Mouse (Mus musculus) hindbrain, postnatal 0 days (tissue): ENCODE measurements around the gene Krtap6-5. TPM values are rescaled to one million over a fixed set of nuclear protein-coding genes. Genes with fewer than 3 reads are reported as not detected.

Experiments
- ATAC-seq: fragments of 200-750 bp; cut with Nextera tagmentation; 2 replicates; pipeline ENCODE4 v1.8.0; 2017; ENCODE audit warnings: mild to moderate bottlenecking, moderate TSS enrichment, moderate library complexity
- DNase-seq: peaks from one replicate; pipeline ENCODE4 v3.0.0-alpha.2; 2015; ENCODE audit warnings: low spot score
- H3K27ac ChIP-seq: fragments of 300-500 bp; sonication (generic); 2 replicates; pipeline ENCODE4 v1.5.1; 2014; ENCODE audit warnings: mild to moderate bottlenecking
- H3K27me3 ChIP-seq: fragments of 300-500 bp; sonication (generic); 2 replicates; pipeline ENCODE4 v1.6.1; 2014; ENCODE audit warnings: low read length, mixed read lengths; ENCODE audit not compliant: insufficient read depth
- H3K36me3 ChIP-seq: fragments of 300-500 bp; sonication (generic); 2 replicates; pipeline ENCODE4 v1.6.1; 2014; ENCODE audit warnings: low read length, mixed read lengths; ENCODE audit not compliant: insufficient read depth
- H3K4me1 ChIP-seq: fragments of 300-500 bp; sonication (generic); 2 replicates; pipeline ENCODE4 v1.6.1; 2014; ENCODE audit warnings: antibody characterized with exemption, low read length, mixed read lengths; ENCODE audit not compliant: insufficient read depth
- H3K4me2 ChIP-seq: fragments of 300-500 bp; sonication (generic); 2 replicates; pipeline ENCODE4 v1.6.1; 2014; ENCODE audit warnings: low read depth, mild to moderate bottlenecking, low read length, moderate library complexity, mixed read lengths
- H3K4me3 ChIP-seq: fragments of 300-500 bp; sonication (generic); 2 replicates; pipeline ENCODE4 v1.5.1; 2014; ENCODE audit warnings: low read length
- H3K9ac ChIP-seq: fragments of 300-500 bp; sonication (generic); replicated peaks from 2 replicates; pipeline ENCODE4 v1.6.1; 2014; ENCODE audit warnings: mild to moderate bottlenecking, low read length, moderate library complexity, mixed read lengths
- H3K9me3 ChIP-seq: fragments of 300-500 bp; sonication (generic); 2 replicates; pipeline ENCODE4 v1.6.1; 2016; ENCODE audit warnings: low read length, mixed read lengths
- CTCF ChIP-seq: IDR thresholded peaks from 2 replicates; pipeline ENCODE4 v1.5.1; 2016; ENCODE audit warnings: antibody characterized with exemption, control low read depth, low read depth
- WGBS: fragments of 180-500 bp; shearing (Covaris S2); extraction: QIAGEN DNeasy Blood & Tissue Kit; methylation state at CpG from one replicate; pipeline ENCODE4 v1.1.7; 2014; 5-methylcytosine and 5-hydroxymethylcytosine counted together
- polyA plus RNA-seq: library from polyadenylated mRNA; unstranded; fragments of >200 nt; fragmentation: Nextera tagmentation; extraction: Ambion mirVana; gene quantifications from 2 replicates; pipeline ENCODE4 v1.2.1, GENCODE M21; 2015
- total RNA-seq: library from RNA; depleted of rRNA; stranded (reverse); fragments of >200 nt; gene quantifications from 2 replicates; pipeline ENCODE4 v1.2.3, GENCODE M21; 2014; rRNA removed

Gene Krtap6-5
- total and polyA plus RNA-seq, 2 experiments from 2014 or later, result not detected

- Histone ChIP-seq H3K27me3 (no peaks in the 10 kb centered on the region), H3K27ac (no peak within 1 kb of the TSS), H3K36me3 (no peaks in the 10 kb centered on the region), H3K4me2 (no peak within 1 kb of the TSS), H3K4me3 (no peak within 1 kb of the TSS), H3K4me1 (no peaks in the 10 kb centered on the region), H3K9ac (no peak within 1 kb of the TSS), H3K9me3 (no peaks in the 10 kb centered on the region)
- WGBS, result 83% methylated on average over 5 of the region's 5 CpGs
- ATAC-seq (no peak), DNase-seq (no peak)
- no peak for TF ChIP-seq CTCF
These were observed 37.0 kb downstream of the Krtap6-5 start, which contains the start of gene Krtap22-2 for GRCm38 (mm10) chr16:89010659-89011058. Gene Krtap22-2, minus strand, starts transcription at chr16:89010759.

Other genes with a start within 250 kb of the Krtap6-5 start
- not detected in 2 replicates for gene Gm20741, start 235.7 kb downstream of the Krtap6-5 start, total RNA-seq
- gene Gm20741, start 235.7 kb downstream of the Krtap6-5 start, polyA plus RNA-seq, result not detected in 2 replicates
- not detected in 2 replicates for gene Krtap15, start 227.7 kb downstream of the Krtap6-5 start, total RNA-seq
- not detected in 2 replicates for gene Krtap15, start 227.7 kb downstream of the Krtap6-5 start, polyA plus RNA-seq
- not detected in 2 replicates for gene Krtap14, start 221.7 kb downstream of the Krtap6-5 start, total RNA-seq
- gene Krtap14, start 221.7 kb downstream of the Krtap6-5 start, polyA plus RNA-seq, result not detected in 2 replicates
- not detected in 2 replicates for gene Krtap19-1, start 178.5 kb downstream of the Krtap6-5 start, total RNA-seq
- not detected in 2 replicates for gene Krtap19-1, start 178.5 kb downstream of the Krtap6-5 start, polyA plus RNA-seq
- gene Krtap19-2, start 173.6 kb downstream of the Krtap6-5 start, total RNA-seq, result not detected in 2 replicates
- not detected in 2 replicates for gene Krtap19-2, start 173.6 kb downstream of the Krtap6-5 start, polyA plus RNA-seq
- not detected in 2 replicates for gene Krtap19-3, start 169.8 kb downstream of the Krtap6-5 start, total RNA-seq
- gene Krtap19-3, start 169.8 kb downstream of the Krtap6-5 start, polyA plus RNA-seq, result not detected in 2 replicates
- not detected in 2 replicates for gene Krtap19-4, start 162.8 kb downstream of the Krtap6-5 start, total RNA-seq
- gene Krtap19-4, start 162.8 kb downstream of the Krtap6-5 start, polyA plus RNA-seq, result not detected in 2 replicates
- not detected in 2 replicates for gene Krtap19-5, start 151.4 kb downstream of the Krtap6-5 start, total RNA-seq
- not detected in 2 replicates for gene Krtap19-5, start 151.4 kb downstream of the Krtap6-5 start, polyA plus RNA-seq
- gene Krtap19-9b, start 115.6 kb downstream of the Krtap6-5 start, total RNA-seq, result not detected in 2 replicates
- not detected in 2 replicates for gene Krtap19-9b, start 115.6 kb downstream of the Krtap6-5 start, polyA plus RNA-seq
- not detected in 2 replicates for gene Krtap16-3, start 85.0 kb downstream of the Krtap6-5 start, total RNA-seq
- not detected in 2 replicates for gene Krtap16-3, start 85.0 kb downstream of the Krtap6-5 start, polyA plus RNA-seq
- not detected in 2 replicates for gene Krtap22-2, start 37.1 kb downstream of the Krtap6-5 start, total RNA-seq
- not detected in 2 replicates for gene Krtap22-2, start 37.1 kb downstream of the Krtap6-5 start, polyA plus RNA-seq
- gene Gm10229, start 32.6 kb downstream of the Krtap6-5 start, total RNA-seq, result not detected in 2 replicates
- not detected in 2 replicates for gene Gm10229, start 32.6 kb downstream of the Krtap6-5 start, polyA plus RNA-seq
- not detected in 2 replicates for gene Krtap6-1, start 16.2 kb downstream of the Krtap6-5 start, total RNA-seq
- gene Krtap6-1, start 16.2 kb downstream of the Krtap6-5 start, polyA plus RNA-seq, result not detected in 2 replicates
- not detected in 2 replicates for gene Gm10228, start 6.4 kb downstream of the Krtap6-5 start, total RNA-seq
- gene Gm10228, start 6.4 kb downstream of the Krtap6-5 start, polyA plus RNA-seq, result not detected in 2 replicates
- not detected in 2 replicates for gene 1110025L11Rik, start 16.1 kb upstream of the Krtap6-5 start, total RNA-seq
- not detected in 2 replicates for gene 1110025L11Rik, start 16.1 kb upstream of the Krtap6-5 start, polyA plus RNA-seq
- gene Krtap6-3, start 36.1 kb upstream of the Krtap6-5 start, total RNA-seq, result not detected in 2 replicates
- not detected in 2 replicates for gene Krtap6-3, start 36.1 kb upstream of the Krtap6-5 start, polyA plus RNA-seq
- not detected in 2 replicates for gene Gm6358, start 93.0 kb upstream of the Krtap6-5 start, total RNA-seq
- not detected in 2 replicates for gene Gm6358, start 93.0 kb upstream of the Krtap6-5 start, polyA plus RNA-seq
- not detected in 2 replicates for gene Gm10061, start 103.2 kb upstream of the Krtap6-5 start, total RNA-seq
- not detected in 2 replicates for gene Gm10061, start 103.2 kb upstream of the Krtap6-5 start, polyA plus RNA-seq
- not detected in 2 replicates for gene Gm9789, start 110.1 kb upstream of the Krtap6-5 start, total RNA-seq
- gene Gm9789, start 110.1 kb upstream of the Krtap6-5 start, polyA plus RNA-seq, result not detected in 2 replicates
- gene Gm7735, start 121.6 kb upstream of the Krtap6-5 start, total RNA-seq, result not detected in 2 replicates
- not detected in 2 replicates for gene Gm7735, start 121.6 kb upstream of the Krtap6-5 start, polyA plus RNA-seq
- not detected in 2 replicates for gene 1110057P08Rik, start 126.9 kb upstream of the Krtap6-5 start, total RNA-seq
- not detected in 2 replicates for gene 1110057P08Rik, start 126.9 kb upstream of the Krtap6-5 start, polyA plus RNA-seq
- not detected in 2 replicates for gene Krtap20-2, start 158.0 kb upstream of the Krtap6-5 start, total RNA-seq
- gene Krtap20-2, start 158.0 kb upstream of the Krtap6-5 start, polyA plus RNA-seq, result not detected in 2 replicates